ENCODE assay signal across 10 mouse cellular contexts in genomic region chr16:35153146-35153755, GRCm38 (mm10). TPM values are rescaled to one million over a fixed set of nuclear protein-coding genes. Genes with fewer than 3 reads are reported as not detected.
DNase-seq lines count a peak whose midpoint lies in the region; ATAC-seq lines count a peak whose summit lies in the region.
"Had no signal": no experiment of that assay in that cellular context is flagged by ENCODE, and none has a peak within 500 bp of the region (broad histone marks: within the 10 kb centered on the region; RNA-seq: fewer than 3 reads in every experiment).

No protein-coding gene starts in this region.

- H3K4me3 ChIP-seq in kidney, embryonic 15.5 days (replicated peaks), result no peak overlapping the region
- peak overlapping the region; percentile 75; the same call in 1 of the 2 replicates for H3K4me3 ChIP-seq in embryonic facial prominence, embryonic 14.5 days (ENCODE audit: low read depth, low read length)
- peak overlapping the region; percentile 81; the same call in 1 of the 2 replicates for H3K4me3 ChIP-seq in midbrain, embryonic 14.5 days (replicated peaks; ENCODE audit: low read depth, low read length)
- H3K4me3 ChIP-seq in kidney, embryonic 14.5 days (ENCODE audit: low read length), result no peak overlapping the region

- peaks cover 36% of the 10 kb centered on the region for H3K4me1 ChIP-seq in kidney, embryonic 15.5 days
- peaks cover 24% of the 10 kb centered on the region for H3K4me1 ChIP-seq in embryonic facial prominence, embryonic 14.5 days (ENCODE audit: control insufficient read depth, insufficient read depth, low read length)
- peaks cover 37% of the 10 kb centered on the region for H3K4me1 ChIP-seq in midbrain, embryonic 14.5 days (ENCODE audit: control insufficient read depth, insufficient read depth, low read length)
- peaks cover 13% of the 10 kb centered on the region; the same call in 1 of the 2 replicates for H3K4me1 ChIP-seq in kidney, embryonic 14.5 days (ENCODE audit: control insufficient read depth, insufficient read depth, low read length)

- DNase-seq in adrenal gland, adult 2 months, result peak; percentile 9
- DNase-seq in adrenal gland, adult 18-20 months (ENCODE audit: low spot score in 2 of 2), result no peak
- no peak for DNase-seq in kidney, postnatal 4 days
- no peak for DNase-seq in embryonic facial prominence, embryonic 14.5 days (ENCODE audit: low spot score)
- DNase-seq in midbrain, embryonic 14.5 days, result peak; percentile 28
- no peak for DNase-seq in spleen, postnatal 14 days (ENCODE audit: low spot score in 2 of 2)
- DNase-seq: adrenal gland, postnatal 25 days; kidney, postnatal 14 days had no signal

- H3K36me3 ChIP-seq in kidney, embryonic 15.5 days, result no peaks in the 10 kb centered on the region
- H3K36me3 ChIP-seq in embryonic facial prominence, embryonic 14.5 days (ENCODE audit: control insufficient read depth, insufficient read depth, low read length), result no peaks in the 10 kb centered on the region
- H3K36me3 ChIP-seq in midbrain, embryonic 14.5 days (ENCODE audit: control insufficient read depth, insufficient read depth, low read length), result no peaks in the 10 kb centered on the region
- H3K36me3 ChIP-seq in kidney, embryonic 14.5 days (ENCODE audit: control insufficient read depth, insufficient read depth, low read length), result no peaks in the 10 kb centered on the region

- no peak overlapping the region for H3K27ac ChIP-seq in kidney, embryonic 15.5 days
- no peak overlapping the region for H3K27ac ChIP-seq in embryonic facial prominence, embryonic 14.5 days (replicated peaks; ENCODE audit: low read depth, low read length)
- no peak overlapping the region for H3K27ac ChIP-seq in midbrain, embryonic 14.5 days (replicated peaks; ENCODE audit: low read depth, low read length)
- H3K27ac ChIP-seq in kidney, embryonic 14.5 days (ENCODE audit: low read depth, low read length), result no peak overlapping the region

- H3K27me3 ChIP-seq in kidney, embryonic 15.5 days, result peaks cover 85% of the 10 kb centered on the region
- peaks cover 57% of the 10 kb centered on the region for H3K27me3 ChIP-seq in embryonic facial prominence, embryonic 14.5 days (replicated peaks; ENCODE audit: control insufficient read depth, insufficient read depth, low read length)
- H3K27me3 ChIP-seq in midbrain, embryonic 14.5 days (ENCODE audit: control insufficient read depth, insufficient read depth, low read length), result peaks cover 33% of the 10 kb centered on the region
- peaks cover 68% of the 10 kb centered on the region for H3K27me3 ChIP-seq in kidney, embryonic 14.5 days (ENCODE audit: control insufficient read depth, insufficient read depth, low read length)

- WGBS in kidney, embryonic 15.5 days, result 10% methylated on average over 12 of the region's 12 CpGs
- 6% methylated on average over 12 of the region's 12 CpGs for WGBS in embryonic facial prominence, embryonic 14.5 days
- 2% methylated on average over 12 of the region's 12 CpGs for WGBS in midbrain, embryonic 14.5 days
- WGBS in kidney, embryonic 14.5 days, result 7% methylated on average over 12 of the region's 12 CpGs

- H3K9ac ChIP-seq in kidney, embryonic 15.5 days, result no peak overlapping the region
- H3K9ac ChIP-seq in embryonic facial prominence, embryonic 14.5 days (ENCODE audit: low read depth, low read length), result no peak overlapping the region
- H3K9ac ChIP-seq in midbrain, embryonic 14.5 days (replicated peaks; ENCODE audit: low read length), result no peak overlapping the region
- H3K9ac ChIP-seq in kidney, embryonic 14.5 days (ENCODE audit: low read depth, low read length), result no peak overlapping the region

- no peak for ATAC-seq in kidney, embryonic 15.5 days (replicated peaks; ENCODE audit: low FRiP score)
- ATAC-seq in embryonic facial prominence, embryonic 14.5 days (ENCODE audit: low read depth), result no peak
- ATAC-seq in midbrain, embryonic 14.5 days (ENCODE audit: low FRiP score, low TSS enrichment), result no peak
- no peak for ATAC-seq in kidney, embryonic 14.5 days (ENCODE audit: low FRiP score, low TSS enrichment)

- no peaks in the 10 kb centered on the region for H3K9me3 ChIP-seq in kidney, embryonic 15.5 days (replicated peaks)
- H3K9me3 ChIP-seq in embryonic facial prominence, embryonic 14.5 days (ENCODE audit: control insufficient read depth, low read length), result no peaks in the 10 kb centered on the region
- H3K9me3 ChIP-seq in midbrain, embryonic 14.5 days (ENCODE audit: control insufficient read depth, low read length), result no peaks in the 10 kb centered on the region
- no peaks in the 10 kb centered on the region for H3K9me3 ChIP-seq in kidney, embryonic 14.5 days (ENCODE audit: control insufficient read depth, low read length)

- 0 out of 2 replicates have a peak overlapping the region, but pooled peaks have one; percentile 99 for H3K4me2 ChIP-seq in kidney, embryonic 15.5 days
- H3K4me2 ChIP-seq in embryonic facial prominence, embryonic 14.5 days (ENCODE audit: low read depth, low read length), result no peak overlapping the region; the same call in 1 of the 2 replicates
- peak overlapping the region; percentile 79; the same call in 1 of the 2 replicates for H3K4me2 ChIP-seq in midbrain, embryonic 14.5 days (ENCODE audit: low read length)
- no peak overlapping the region for H3K4me2 ChIP-seq in kidney, embryonic 14.5 days (replicated peaks; ENCODE audit: low read depth, low read length)

RNA-seq across cellular contexts. Expression of gene Adcy5, which starts 1.4 kb away (rescaled TPM):
- 10 to 100 TPM in 1 of 2 experiments, 1 to 10 TPM in 1; 9.1 to 21.7 TPM for total RNA-seq in adrenal gland, adult 2 months (2021)
- polyA plus RNA-seq in adrenal gland, adult 2 months (2012; rRNA removed), result 17.1 and 32.8 TPM in 2 replicates
- 10 to 100 TPM in 1 of 2 experiments, 1 to 10 TPM in 1; 8.9 to 18.3 TPM for total RNA-seq in adrenal gland, adult 18-20 months (2021)
- 0.66 and 0.87 TPM in 2 replicates for polyA plus RNA-seq in kidney, embryonic 15.5 days (2015; fragmentation: Nextera tagmentation; extraction: Ambion mirVana)
- polyA plus RNA-seq in embryonic facial prominence, embryonic 14.5 days (2014; fragmentation: Nextera tagmentation; extraction: Ambion mirVana), result 2.8 and 3.1 TPM in 2 replicates
- polyA plus RNA-seq in midbrain, embryonic 14.5 days (2014; fragmentation: Nextera tagmentation; extraction: Ambion mirVana), result 8.4 and 8.7 TPM in 2 replicates
- 0.34 and 0.42 TPM in 2 replicates for polyA plus RNA-seq in kidney, embryonic 14.5 days (2014; fragmentation: Nextera tagmentation; extraction: Ambion mirVana)

Comparison
In these comparisons a context has a peak if more than half of its experiments do, and no peak if none do; other contexts are left out.
1. DNase-seq: peak in adrenal gland, adult 2 months (single experiment) and midbrain, embryonic 14.5 days (single experiment); none in adrenal gland, adult 18-20 months (0 of 2), kidney, postnatal 4 days (0 of 2), embryonic facial prominence, embryonic 14.5 days (single experiment) and spleen, postnatal 14 days (0 of 2).
2. H3K4me2 ChIP-seq: peak in kidney, embryonic 15.5 days (single experiment) and midbrain, embryonic 14.5 days (single experiment); none in embryonic facial prominence, embryonic 14.5 days (single experiment) and kidney, embryonic 14.5 days (single experiment).
3. H3K4me3 ChIP-seq: peak in embryonic facial prominence, embryonic 14.5 days (single experiment) and midbrain, embryonic 14.5 days (single experiment); none in kidney, embryonic 15.5 days (single experiment) and kidney, embryonic 14.5 days (single experiment).